Comparison of ENCODE assay signal across 24 mouse cellular contexts in genomic region chr17:62109052-62109451, GRCm38 (mm10).
A peak's percentile ranks its signal among the peaks of the same experiment; 100 is the strongest.
DNase-seq lines count a peak whose midpoint lies in the region; ATAC-seq and TF ChIP-seq lines count a peak whose summit lies in the region.
"Had no signal": no experiment of that assay in that cellular context is flagged by ENCODE, and none has a peak within 500 bp of the region (broad histone marks: within the 10 kb centered on the region; RNA-seq: fewer than 3 reads in every experiment).

No protein-coding gene starts in this region.

- DNase-seq in ES-CJ7 (ENCODE audit: low read depth, low spot score) (peak; percentile 72), ES-E14 (ENCODE audit: low read depth, low spot score) (peak; percentile 21), WW6 (ENCODE audit: low read depth, low spot score) (peak; percentile 3)
- no peak for DNase-seq in midbrain, postnatal 0 days (ENCODE audit: low spot score)
- no peak for DNase-seq in Muller cell, postnatal 12 days (ENCODE audit: inconsistent ontology term)
- DNase-seq: adrenal gland, adult 2 months; adrenal gland, postnatal 10 days; adrenal gland, postnatal 25 days; cerebellum, adult 11 months; cerebellum, adult 18-20 months; cerebellum, adult 8-10 months; cerebellum, adult 9-11 months; cerebellum, postnatal 14 days; cerebellum, postnatal 36 days; embryo, embryonic 11 days had no signal

- H3K4me1 ChIP-seq in ES-E14 (ENCODE audit: control insufficient read depth in 2 of 2, insufficient read depth in 2 of 2, low read length in 2 of 2, poor library complexity in 1 of 2) = peaks cover 0 to 4% of the 10 kb centered on the region in 2 experiments; a peak in 1 of 4 replicates
- no peaks in the 10 kb centered on the region for H3K4me1 ChIP-seq in midbrain, postnatal 0 days (ENCODE audit: insufficient read depth, low read length)
- H3K4me1 ChIP-seq: embryonic facial prominence, embryonic 13.5 days; embryonic facial prominence, embryonic 15.5 days; forebrain, embryonic 10.5 days; forebrain, embryonic 12.5 days had no signal

- TF ChIP-seq CTCF in midbrain, postnatal 0 days (IDR thresholded peaks at IDR 0.05) = no peak

- H3K9ac ChIP-seq in ES-E14 (ENCODE audit: insufficient read depth, low read depth, low read length, poor library complexity, severe bottlenecking) = no peak overlapping the region
- H3K9ac ChIP-seq in midbrain, postnatal 0 days (replicated peaks; ENCODE audit: low read length, poor library complexity, severe bottlenecking) = no peak overlapping the region
- H3K9ac ChIP-seq: embryonic facial prominence, embryonic 13.5 days; embryonic facial prominence, embryonic 15.5 days; forebrain, embryonic 12.5 days had no signal

- no peaks in the 10 kb centered on the region for H3K36me3 ChIP-seq in ES-E14 (ENCODE audit: control insufficient read depth, insufficient read depth, low read length, poor library complexity, severe bottlenecking)
- H3K36me3 ChIP-seq in midbrain, postnatal 0 days (ENCODE audit: insufficient read depth, low read length) = no peaks in the 10 kb centered on the region
- H3K36me3 ChIP-seq: embryonic facial prominence, embryonic 13.5 days; embryonic facial prominence, embryonic 15.5 days; forebrain, embryonic 10.5 days; forebrain, embryonic 12.5 days had no signal

- no peaks in the 10 kb centered on the region for H3K27me3 ChIP-seq in midbrain, postnatal 0 days (ENCODE audit: insufficient read depth, low read length)
- H3K27me3 ChIP-seq: embryonic facial prominence, embryonic 13.5 days; embryonic facial prominence, embryonic 15.5 days; forebrain, embryonic 12.5 days had no signal

- no peaks in the 10 kb centered on the region for H3K9me3 ChIP-seq in ES-E14 (ENCODE audit: control insufficient read depth, insufficient read depth, low read depth, low read length)
- no peaks in the 10 kb centered on the region for H3K9me3 ChIP-seq in midbrain, postnatal 0 days (ENCODE audit: low read length)
- H3K9me3 ChIP-seq: embryonic facial prominence, embryonic 13.5 days; embryonic facial prominence, embryonic 15.5 days; forebrain, embryonic 10.5 days; forebrain, embryonic 12.5 days had no signal

- H3K4me3 ChIP-seq in ES-E14 (ENCODE audit: insufficient read depth in 1 of 2, low read depth in 1 of 2, low read length in 2 of 2, poor library complexity in 1 of 2, severe bottlenecking in 1 of 2) = no peak overlapping the region
- no peak overlapping the region for H3K4me3 ChIP-seq in midbrain, postnatal 0 days (ENCODE audit: low read depth, low read length)
- H3K4me3 ChIP-seq: embryonic facial prominence, embryonic 13.5 days; embryonic facial prominence, embryonic 15.5 days; erythroblast, embryonic 14.5 days; forebrain, embryonic 10.5 days; forebrain, embryonic 12.5 days had no signal

- no peak overlapping the region for H3K27ac ChIP-seq in ES-E14 (ENCODE audit: insufficient read depth, low read depth, low read length, poor library complexity, severe bottlenecking)
- no peak overlapping the region for H3K27ac ChIP-seq in midbrain, postnatal 0 days (ENCODE audit: low read depth, low read length)
- H3K27ac ChIP-seq: embryonic facial prominence, embryonic 13.5 days; embryonic facial prominence, embryonic 15.5 days; forebrain, embryonic 10.5 days; forebrain, embryonic 12.5 days had no signal

- no peak overlapping the region for H3K4me2 ChIP-seq in midbrain, postnatal 0 days (ENCODE audit: low read depth, low read length, poor library complexity, severe bottlenecking)
- H3K4me2 ChIP-seq: embryonic facial prominence, embryonic 13.5 days; embryonic facial prominence, embryonic 15.5 days; forebrain, embryonic 12.5 days had no signal

- in situ Hi-C loops in ES-E14 (cut with MboI; ENCODE audit: low sequenced_read_pairs in 2 of 2, unreplicated experiment in 2 of 2) = no loop called here

- no peak for ATAC-seq in megakaryocyte progenitor cell, adult 5-6 weeks (replicated peaks; ENCODE audit: poor library complexity)
- no peak for ATAC-seq in midbrain, postnatal 0 days (ENCODE audit: low FRiP score)
- ATAC-seq: forebrain, embryonic 14.5 days; forebrain, embryonic 16.5 days; Patski had no signal

TF ChIP-seq in ES-E14, 5 proteins besides CTCF, POLR2A, EP300 and RAD21:
- TF ChIP-seq CHD2 (IDR thresholded peaks at IDR 0.05; ENCODE audit: low read depth, low read length) = peak; percentile 48; the same call in 1 of the 2 replicates
- no peak for TF ChIP-seq ZC3H11A (IDR thresholded peaks at IDR 0.05; ENCODE audit: borderline replicate concordance, low read depth, low read length)
- no peak for TF ChIP-seq ZNF384 (IDR thresholded peaks at IDR 0.05; ENCODE audit: low read depth, low read length)
- no peak for TF ChIP-seq HCFC1 (IDR thresholded peaks at IDR 0.05; ENCODE audit: borderline replicate concordance, insufficient read depth, low read length)
TF ChIP-seq in ES-E14: peak in this region for 1.

Comparison
In these comparisons a context has a peak if more than half of its experiments do, and no peak if none do; other contexts are left out.
1. DNase-seq: peak in ES-CJ7 (single experiment), ES-E14 (single experiment) and WW6 (single experiment); none in midbrain, postnatal 0 days (single experiment) and Muller cell, postnatal 12 days (single experiment).